Mouse (Mus musculus) gastrocnemius, postnatal 25 days (tissue): ENCODE data around the gene BC067074. TPM values are rescaled to one million over a fixed set of nuclear protein-coding genes. Genes with fewer than 3 reads are reported as not detected.

Experiments
- total RNA-seq, 2 experiments: library from RNA; stranded (reverse); gene quantifications; 1 replicate in 1 of 2; 2 replicates in 1 of 2; pipeline ENCODE4 v1.2.3; 2021

The BC067074 gene
- total RNA-seq, 2 experiments from 2014 or later, result 1.2 to 1.4 TPM

Other genes starting within 250 kb of the BC067074 start
- 10 to 100 TPM; 10.3 to 16.3 TPM for gene Gpx8, start 246.7 kb upstream of the BC067074 start, total RNA-seq
- gene Gzma, start 192.2 kb upstream of the BC067074 start, total RNA-seq, result not detected
- under 1 TPM; 0.28 to 0.40 TPM for gene Esm1, start 83.5 kb upstream of the BC067074 start, total RNA-seq
- gene Gzmk, start 67.3 kb upstream of the BC067074 start, total RNA-seq, result not detected